Mouse (Mus musculus): Measurements from ENCODE around the gene Cspg4.

- TF ChIP-seq POLR2A (IDR thresholded peaks at IDR 0.05; ENCODE audit: low read depth, low read length), result no peak
- TF ChIP-seq CTCF (conservative IDR thresholded peaks at IDR 0.05; ENCODE audit: insufficient read depth, insufficient read length, low read depth, low read length), result no peak
Measured at GRCm38 (mm10) chr9:56866430-56866829, 1.6 kb downstream of the Cspg4 start.
